Mouse (Mus musculus) megakaryocyte, embryonic 14.5 days (primary cell): ENCODE data around the gene Atg7.

Experiments
- FLI1 ChIP-seq: IDR thresholded peaks from 2 replicates; pipeline ENCODE4 v1.6.1; 2012; ENCODE audit warnings: low read length, inconsistent platforms, mixed read lengths
- GATA1 ChIP-seq: IDR thresholded peaks from 3 replicates; pipeline ENCODE4 v1.6.1; 2012; ENCODE audit warnings: mixed read lengths, low read length, inconsistent platforms, borderline replicate concordance

DNA sequence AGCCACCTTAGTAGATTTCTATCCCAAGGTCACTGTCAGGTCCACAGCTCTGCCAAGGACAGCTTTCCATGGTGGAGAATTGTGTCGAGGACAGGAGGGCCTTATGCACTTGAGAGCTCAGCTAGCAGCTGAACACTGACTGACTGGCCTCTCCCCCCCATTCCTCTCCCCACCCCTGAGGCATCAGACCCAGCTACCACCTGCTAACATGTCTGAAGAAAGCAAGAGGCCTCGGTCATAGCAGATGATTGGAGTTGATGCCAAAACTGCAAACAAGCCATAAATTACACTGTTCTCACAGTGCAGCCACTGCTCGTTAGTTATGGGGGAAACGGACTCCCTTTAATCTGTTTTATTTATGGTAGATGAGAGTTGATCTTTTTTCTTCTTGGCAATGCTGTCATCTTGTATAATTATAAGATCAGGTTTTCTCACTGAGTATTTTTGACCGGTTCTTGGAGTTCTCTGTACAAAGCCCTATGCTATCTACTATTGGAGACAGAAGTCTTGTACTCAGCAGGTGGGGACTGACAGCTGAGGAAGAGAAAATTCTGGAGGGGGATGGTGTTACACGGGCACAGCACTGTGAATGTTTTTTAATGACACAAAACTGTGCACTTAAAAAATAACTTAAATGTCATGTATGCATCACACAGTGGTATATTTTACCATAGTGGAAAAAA lies 171.4 kb downstream of the Atg7 start:
- TF ChIP-seq FLI1: no peak
- TF ChIP-seq GATA1: no peak
